Mouse (Mus musculus) ovary, adult 18-20 months (tissue): Measurements from ENCODE around the gene Zfp108.
A peak's percentile ranks its signal among the peaks of the same experiment; 100 is the strongest.

ENCODE experiments used
- DNase-seq: peaks from one replicate; pipeline ENCODE4 v3.0.0; 2022; ENCODE audit warnings: low spot score, mixed read lengths

The Zfp108 gene

GRCm38 (mm10) chr7:24286090-24286489, 31.5 kb downstream of the Zfp108 start:
- DNase-seq: no peak

- DNase-seq: no peak
Observed at GRCm38 (mm10) chr7:24286916-24287315, 32.3 kb downstream of the Zfp108 start.

- DNase-seq: no peak
Observed at GRCm38 (mm10) chr7:24287670-24288069, 33.1 kb downstream of the Zfp108 start.

GRCm38 (mm10) chr7:24288512-24288911, 33.9 kb downstream of the Zfp108 start:
- no peak for DNase-seq

GRCm38 (mm10) chr7:24290106-24290693, 35.6 kb downstream of the Zfp108 start:
- DNase-seq: no peak

GRCm38 (mm10) chr7:24291387-24292090, 36.9 kb downstream of the Zfp108 start:
- no peak for DNase-seq

GRCm38 (mm10) chr7:24293061-24293851, 38.7 kb downstream of the Zfp108 start:
- no peak for DNase-seq

GRCm38 (mm10) chr7:24294763-24295162, 40.2 kb downstream of the Zfp108 start:
- no peak for DNase-seq

- no peak for DNase-seq
Observed at GRCm38 (mm10) chr7:24295376-24295775, 40.8 kb downstream of the Zfp108 start.

- no peak for DNase-seq
Observed at GRCm38 (mm10) chr7:24296386-24296785, 41.8 kb downstream of the Zfp108 start.

- no peak for DNase-seq
Observed at GRCm38 (mm10) chr7:24297361-24298095, 42.9 kb downstream of the Zfp108 start.

GRCm38 (mm10) chr7:24298635-24298972, 44.0 kb downstream of the Zfp108 start:
- no peak for DNase-seq

- peak; percentile 54 for DNase-seq
Observed at GRCm38 (mm10) chr7:24298973-24299708, 44.5 kb downstream of the Zfp108 start.

- peak; percentile 24 for DNase-seq
Observed at GRCm38 (mm10) chr7:24299823-24300481, 45.4 kb downstream of the Zfp108 start.

- DNase-seq: peak; percentile 15
Observed at GRCm38 (mm10) chr7:24300771-24301282, 46.2 kb downstream of the Zfp108 start, which contains the start of gene Zfp61. TSS of gene Zfp61 (minus strand) at chr7:24301232.
